Mouse (Mus musculus): ENCODE data around the gene Kcnma1.

- TF ChIP-seq CTCF (IDR thresholded peaks at IDR 0.05; ENCODE audit: control insufficient read depth, insufficient read depth, insufficient replicate concordance, low read depth, low read length), result no peak
- no peak for TF ChIP-seq POLR2A (IDR thresholded peaks at IDR 0.05; ENCODE audit: control insufficient read depth, low read depth, low read length)
Measured at GRCm38 (mm10) chr14:23666420-23666819, 347.9 kb downstream of the Kcnma1 start.

All from testis, adult 2 months (tissue).